Mouse (Mus musculus): ENCODE measurements around the gene Glrp1. TPM values are rescaled to one million over a fixed set of nuclear protein-coding genes. Genes with fewer than 3 reads are reported as not detected.

The Glrp1 gene
- polyA plus RNA-seq, 2 experiments, result not detected

DNA sequence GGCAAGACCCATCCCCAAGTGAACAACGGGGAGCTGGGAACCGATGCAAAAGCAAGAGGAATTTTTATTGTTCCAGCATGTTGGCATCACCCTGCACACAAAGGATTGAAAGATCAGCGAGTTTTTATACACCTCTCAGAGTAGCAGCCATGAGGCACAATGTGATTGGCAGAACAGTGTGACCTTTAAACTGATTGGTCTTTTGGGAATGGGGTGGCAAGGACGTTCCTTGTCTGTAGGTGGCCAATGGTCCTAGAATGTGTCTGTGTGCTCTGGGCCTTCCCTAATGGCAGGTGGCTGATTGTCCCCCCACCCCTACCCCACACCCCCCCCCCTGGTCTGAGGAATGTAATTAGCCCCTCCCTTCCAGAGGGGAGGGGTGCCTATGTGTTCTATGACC lies 50.7 kb downstream of the Glrp1 start:
- peaks cover 12% of the 10 kb centered on the region for H3K4me1 ChIP-seq (ENCODE audit: control insufficient read depth, insufficient read depth, low read length)
- no peak overlapping the region for H3K4me2 ChIP-seq (replicated peaks; ENCODE audit: low read depth, low read length, severe bottlenecking)
- TF ChIP-seq POLR2A (IDR thresholded peaks at IDR 0.05; ENCODE audit: borderline replicate concordance, extremely low read depth, insufficient read depth, insufficient read length), result no peak
- H3K9ac ChIP-seq (ENCODE audit: low read depth, low read length, severe bottlenecking), result no peak overlapping the region
- WGBS, result 85% methylated on average over 4 of the region's 4 CpGs
- no peaks in the 10 kb centered on the region for H3K36me3 ChIP-seq (ENCODE audit: control insufficient read depth, insufficient read depth, low read length)
- no peak overlapping the region for H3K4me3 ChIP-seq (replicated peaks; ENCODE audit: low read length)
- no peaks in the 10 kb centered on the region for H3K9me3 ChIP-seq (ENCODE audit: control insufficient read depth, low read length)
- H3K27me3 ChIP-seq (ENCODE audit: control insufficient read depth, insufficient read depth, low read length), result no peaks in the 10 kb centered on the region
- ATAC-seq (ENCODE audit: low FRiP score, low read depth) (no peak), DNase-seq (ENCODE audit: low spot score) (no peak)
- H3K27ac ChIP-seq (replicated peaks; ENCODE audit: low read depth, low read length), result no peak overlapping the region

DNA sequence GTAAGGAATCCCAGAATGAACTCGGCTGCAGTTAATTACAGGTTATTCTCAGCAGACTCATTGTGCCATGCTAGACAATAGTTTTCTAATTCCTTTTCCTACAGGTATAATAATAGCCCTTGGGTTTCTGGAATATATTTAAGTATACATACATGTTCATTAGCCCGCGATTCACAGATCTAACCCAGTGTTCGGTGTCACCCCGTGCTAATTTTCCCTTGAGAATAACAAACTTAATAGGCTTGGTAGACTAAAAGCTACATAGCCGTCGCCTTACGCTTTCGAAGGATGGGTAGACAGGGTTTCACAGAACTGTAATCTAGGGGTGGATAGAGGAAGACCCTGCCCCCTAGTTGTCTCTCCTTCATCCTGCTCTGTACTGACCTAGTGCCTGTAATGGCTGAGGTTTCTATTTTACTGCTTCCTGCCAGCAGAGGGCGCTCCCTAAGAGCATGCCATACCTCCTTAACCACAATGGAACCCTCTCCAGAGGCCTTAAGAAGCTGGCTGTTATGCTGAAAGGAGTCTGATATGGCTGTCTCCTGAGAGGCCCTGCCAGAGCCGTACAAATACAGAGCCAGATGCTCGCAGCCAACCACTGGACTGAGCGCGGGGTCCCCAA lies 53.3 kb downstream of the Glrp1 start:
- Histone ChIP-seq H3K27me3 (ENCODE audit: control insufficient read depth, insufficient read depth, low read length) (no peaks in the 10 kb centered on the region), H3K9ac (ENCODE audit: low read depth, low read length, severe bottlenecking) (no peak overlapping the region), H3K4me2 (replicated peaks; ENCODE audit: low read depth, low read length, severe bottlenecking) (no peak overlapping the region), H3K36me3 (ENCODE audit: control insufficient read depth, insufficient read depth, low read length) (no peaks in the 10 kb centered on the region), H3K4me1 (ENCODE audit: control insufficient read depth, insufficient read depth, low read length) (no peaks in the 10 kb centered on the region), H3K4me3 (replicated peaks; ENCODE audit: low read length) (no peak overlapping the region), H3K27ac (replicated peaks; ENCODE audit: low read depth, low read length) (no peak overlapping the region), H3K9me3 (ENCODE audit: control insufficient read depth, low read length) (no peaks in the 10 kb centered on the region)
- DNase-seq (ENCODE audit: low spot score) (peak; percentile 80), ATAC-seq (ENCODE audit: low FRiP score, low read depth) (peak; percentile 70; the same call in 1 of the 2 replicates)
- WGBS, result 48% methylated on average over 14 of the region's 14 CpGs
- TF ChIP-seq POLR2A (IDR thresholded peaks at IDR 0.05; ENCODE audit: borderline replicate concordance, extremely low read depth, insufficient read depth, insufficient read length), result no peak

DNA sequence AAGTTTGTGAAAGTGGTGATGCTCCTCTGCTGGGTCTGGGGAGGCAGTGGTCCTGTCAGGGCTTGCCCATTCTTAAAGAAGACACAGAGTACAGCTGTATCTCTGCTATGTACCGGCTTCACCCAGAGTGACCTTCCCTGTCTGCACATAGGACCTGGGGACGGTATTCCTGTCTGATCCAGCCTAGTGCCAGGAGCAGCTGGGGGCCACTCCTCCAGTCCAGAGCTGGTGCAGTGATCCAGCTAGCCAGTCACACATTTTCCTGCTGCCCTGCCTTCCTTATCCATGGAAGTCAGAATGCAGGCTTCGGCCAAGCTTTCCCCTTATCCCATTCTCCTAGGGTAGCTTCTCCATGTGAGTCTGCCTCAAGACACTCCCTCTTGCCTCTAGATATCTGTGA lies 54.1 kb downstream of the Glrp1 start:
- WGBS, result 79% methylated on average over 3 of the region's 3 CpGs
- Histone ChIP-seq H3K36me3 (ENCODE audit: control insufficient read depth, insufficient read depth, low read length) (no peaks in the 10 kb centered on the region), H3K4me1 (ENCODE audit: control insufficient read depth, insufficient read depth, low read length) (no peaks in the 10 kb centered on the region), H3K4me2 (replicated peaks; ENCODE audit: low read depth, low read length, severe bottlenecking) (no peak overlapping the region), H3K4me3 (replicated peaks; ENCODE audit: low read length) (no peak overlapping the region), H3K27ac (replicated peaks; ENCODE audit: low read depth, low read length) (no peak overlapping the region), H3K27me3 (ENCODE audit: control insufficient read depth, insufficient read depth, low read length) (no peaks in the 10 kb centered on the region), H3K9me3 (ENCODE audit: control insufficient read depth, low read length) (no peaks in the 10 kb centered on the region), H3K9ac (ENCODE audit: low read depth, low read length, severe bottlenecking) (no peak overlapping the region)
- DNase-seq (ENCODE audit: low spot score) (no peak), ATAC-seq (ENCODE audit: low FRiP score, low read depth) (no peak)
- no peak for TF ChIP-seq POLR2A (IDR thresholded peaks at IDR 0.05; ENCODE audit: borderline replicate concordance, extremely low read depth, insufficient read depth, insufficient read length)

DNA sequence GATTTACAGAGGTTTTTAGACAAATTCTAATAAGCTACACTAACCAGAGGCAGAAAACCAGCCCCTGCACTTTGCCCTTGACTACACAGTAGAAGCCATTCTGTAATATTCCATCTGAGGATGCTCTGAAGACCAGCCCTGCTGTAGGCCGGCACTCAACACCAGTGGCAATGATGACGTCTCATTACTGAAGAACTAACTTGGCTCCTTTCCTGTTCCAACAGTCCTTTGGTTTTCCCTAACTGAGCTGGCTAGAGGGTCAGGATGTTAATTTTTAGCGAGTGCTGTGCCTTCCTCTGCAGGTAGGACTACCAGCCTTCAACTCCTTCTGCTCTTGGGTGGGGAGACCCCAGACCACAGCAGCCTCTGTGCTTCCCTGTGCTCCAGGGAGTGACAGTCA lies 55.2 kb downstream of the Glrp1 start:
- Histone ChIP-seq H3K4me3 (replicated peaks; ENCODE audit: low read length) (no peak overlapping the region), H3K27ac (replicated peaks; ENCODE audit: low read depth, low read length) (no peak overlapping the region), H3K4me2 (replicated peaks; ENCODE audit: low read depth, low read length, severe bottlenecking) (no peak overlapping the region), H3K9me3 (ENCODE audit: control insufficient read depth, low read length) (no peaks in the 10 kb centered on the region), H3K4me1 (ENCODE audit: control insufficient read depth, insufficient read depth, low read length) (no peaks in the 10 kb centered on the region), H3K36me3 (ENCODE audit: control insufficient read depth, insufficient read depth, low read length) (no peaks in the 10 kb centered on the region), H3K27me3 (ENCODE audit: control insufficient read depth, insufficient read depth, low read length) (no peaks in the 10 kb centered on the region), H3K9ac (ENCODE audit: low read depth, low read length, severe bottlenecking) (no peak overlapping the region)
- ATAC-seq (ENCODE audit: low FRiP score, low read depth) (no peak), DNase-seq (ENCODE audit: low spot score) (no peak)
- WGBS, result 46% methylated on average over 3 of the region's 3 CpGs
- no peak for TF ChIP-seq POLR2A (IDR thresholded peaks at IDR 0.05; ENCODE audit: borderline replicate concordance, extremely low read depth, insufficient read depth, insufficient read length)

DNA sequence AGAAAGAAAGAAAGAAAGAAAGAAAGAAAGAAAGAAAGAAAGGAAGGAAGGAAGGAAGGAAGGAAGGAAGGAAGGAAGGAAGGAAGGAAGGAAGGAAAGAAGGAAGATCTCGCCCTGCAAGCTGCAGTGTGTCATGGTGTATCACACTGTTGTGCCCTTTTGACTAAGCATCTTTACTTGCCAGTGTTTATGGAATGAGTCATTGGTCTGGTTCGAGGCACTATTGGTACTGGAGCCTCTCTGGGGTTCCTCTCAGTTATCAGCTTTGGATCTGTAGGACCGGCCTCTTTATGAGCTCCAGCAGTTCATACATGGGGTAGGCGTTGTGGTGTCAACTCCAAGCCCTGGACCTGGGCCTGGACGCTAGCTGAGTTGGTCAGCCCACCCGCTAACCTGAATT lies 57.7 kb downstream of the Glrp1 start:
- 91% methylated on average over 6 of the region's 6 CpGs for WGBS
- no peaks in the 10 kb centered on the region for H3K9me3 ChIP-seq (ENCODE audit: control insufficient read depth, low read length)
- DNase-seq (ENCODE audit: low spot score) (no peak), ATAC-seq (ENCODE audit: low FRiP score, low read depth) (no peak)
- no peak for TF ChIP-seq POLR2A (IDR thresholded peaks at IDR 0.05; ENCODE audit: borderline replicate concordance, extremely low read depth, insufficient read depth, insufficient read length)
- H3K9ac ChIP-seq (ENCODE audit: low read depth, low read length, severe bottlenecking), result no peak overlapping the region
- H3K4me1 ChIP-seq (ENCODE audit: control insufficient read depth, insufficient read depth, low read length), result no peaks in the 10 kb centered on the region
- no peaks in the 10 kb centered on the region for H3K36me3 ChIP-seq (ENCODE audit: control insufficient read depth, insufficient read depth, low read length)
- no peak overlapping the region for H3K27ac ChIP-seq (replicated peaks; ENCODE audit: low read depth, low read length)
- no peaks in the 10 kb centered on the region for H3K27me3 ChIP-seq (ENCODE audit: control insufficient read depth, insufficient read depth, low read length)
- no peak overlapping the region for H3K4me2 ChIP-seq (replicated peaks; ENCODE audit: low read depth, low read length, severe bottlenecking)
- H3K4me3 ChIP-seq (replicated peaks; ENCODE audit: low read length), result no peak overlapping the region

DNA sequence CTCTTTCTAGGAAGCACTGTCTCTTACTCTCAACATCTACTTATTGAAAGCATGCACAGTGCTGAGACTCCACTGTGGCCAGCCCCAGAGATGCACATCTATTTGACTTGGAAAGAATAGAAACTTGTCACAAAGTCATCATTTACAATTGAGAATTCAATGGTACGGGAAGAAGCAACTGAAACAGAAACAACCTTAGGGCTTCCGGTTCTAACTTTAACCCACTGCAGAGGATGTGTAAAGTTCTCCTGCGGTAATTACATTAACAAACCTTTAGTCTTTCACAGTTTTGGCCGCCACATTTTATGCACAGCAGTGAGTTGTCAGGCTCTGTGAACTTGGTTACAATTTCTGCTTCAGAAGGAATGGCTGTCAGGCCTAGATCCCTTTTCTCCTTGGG lies 59.2 kb downstream of the Glrp1 start:
- DNase-seq (ENCODE audit: low spot score) (no peak), ATAC-seq (ENCODE audit: low FRiP score, low read depth) (no peak)
- no peaks in the 10 kb centered on the region for H3K27me3 ChIP-seq (ENCODE audit: control insufficient read depth, insufficient read depth, low read length)
- H3K9ac ChIP-seq (ENCODE audit: low read depth, low read length, severe bottlenecking), result no peak overlapping the region
- H3K4me1 ChIP-seq (ENCODE audit: control insufficient read depth, insufficient read depth, low read length), result no peaks in the 10 kb centered on the region
- H3K36me3 ChIP-seq (ENCODE audit: control insufficient read depth, insufficient read depth, low read length), result no peaks in the 10 kb centered on the region
- 75% methylated on average over 4 of the region's 4 CpGs for WGBS
- H3K4me3 ChIP-seq (replicated peaks; ENCODE audit: low read length), result no peak overlapping the region
- no peak overlapping the region for H3K4me2 ChIP-seq (replicated peaks; ENCODE audit: low read depth, low read length, severe bottlenecking)
- TF ChIP-seq POLR2A (IDR thresholded peaks at IDR 0.05; ENCODE audit: borderline replicate concordance, extremely low read depth, insufficient read depth, insufficient read length), result no peak
- no peaks in the 10 kb centered on the region for H3K9me3 ChIP-seq (ENCODE audit: control insufficient read depth, low read length)
- H3K27ac ChIP-seq (replicated peaks; ENCODE audit: low read depth, low read length), result no peak overlapping the region

Other genes starting within 250 kb of the Glrp1 start
- 277 and 360 TPM in 2 replicates for gene Hjurp, start 232.4 kb downstream of the Glrp1 start, polyA plus RNA-seq (2012; rRNA removed)
- 139 and 150 TPM in 2 replicates for gene Hjurp, start 232.4 kb downstream of the Glrp1 start, polyA plus RNA-seq (2014; fragmentation: Nextera tagmentation; extraction: Ambion mirVana)
- not detected in 2 replicates for gene Trpm8, start 232.4 kb downstream of the Glrp1 start, polyA plus RNA-seq (2012; rRNA removed)
- gene Trpm8, start 232.4 kb downstream of the Glrp1 start, polyA plus RNA-seq (2014; fragmentation: Nextera tagmentation; extraction: Ambion mirVana), result not detected in 2 replicates
- 1.5 and 1.6 TPM in 2 replicates for gene Spp2, start 103.1 kb downstream of the Glrp1 start, polyA plus RNA-seq (2012; rRNA removed)
- not detected in 2 replicates for gene Spp2, start 103.1 kb downstream of the Glrp1 start, polyA plus RNA-seq (2014; fragmentation: Nextera tagmentation; extraction: Ambion mirVana)
- 11.2 and 11.9 TPM in 2 replicates for gene Arl4c, start 192.2 kb upstream of the Glrp1 start, polyA plus RNA-seq (2012; rRNA removed)
- gene Arl4c, start 192.2 kb upstream of the Glrp1 start, polyA plus RNA-seq (2014; fragmentation: Nextera tagmentation; extraction: Ambion mirVana), result 5.5 and 6.4 TPM in 2 replicates

All from limb, embryonic 14.5 days (tissue).